Mouse (Mus musculus): Measurements from ENCODE around the gene Wdr31. TPM values are rescaled to one million over a fixed set of nuclear protein-coding genes. Genes with fewer than 3 reads are reported as not detected.

The Wdr31 gene
- total and polyA plus RNA-seq, 3 experiments = 3.0 to 5.0 (median 3.8) TPM

- in situ Hi-C loops (cut with MboI; ENCODE audit: low pct_ligation_motif_present, low pct_unique_long_range_greater_than_20kb, low sequenced_read_pairs) = loop anchor here (10.0 kb wide), 1 partner anchor 98 kb away; the partner anchor contains the start of genes Cdc26 and Prpf4
- Histone ChIP-seq H3K79me2 (replicated peaks; ENCODE audit: control insufficient read depth, extremely low read depth, insufficient read depth, poor library complexity, severe bottlenecking) (no peaks in the 10 kb centered on the region), H3K4me3 (replicated peaks in 1 of 3; ENCODE audit: low read depth in 2 of 3, low read length in 2 of 3, poor library complexity in 1 of 3) (no peak overlapping the region), H3K36me3 (replicated peaks in 1 of 2; ENCODE audit: control insufficient read depth in 1 of 2, insufficient read depth in 1 of 2, low read length in 1 of 2) (peaks cover 7 to 31% of the 10 kb centered on the region in 2 experiments), H3K27ac (ENCODE audit: insufficient read depth, low read depth) (no peak overlapping the region), H3K9me3 (replicated peaks; ENCODE audit: low read length) (no peaks in the 10 kb centered on the region), H3K9ac (ENCODE audit: insufficient read depth, low read depth) (no peak overlapping the region), H3K27me3 (replicated peaks) (no peaks in the 10 kb centered on the region), H3K4me1 (ENCODE audit: control insufficient read depth in 1 of 2, insufficient read depth in 2 of 2) (peaks cover 0 to 16% of the 10 kb centered on the region in 2 experiments; a peak in 2 of 4 replicates), H3K4me2 (ENCODE audit: insufficient read depth, low read depth, poor library complexity, severe bottlenecking) (no peak overlapping the region)
- no peak for DNase-seq (ENCODE audit: extremely low read depth)
- TF ChIP-seq USF2 (conservative IDR thresholded peaks at IDR 0.05; ENCODE audit: low read depth, low read length) = no peak
- TF ChIP-seq USF1 (IDR thresholded peaks at IDR 0.05; ENCODE audit: low read depth, low read length) = no peak
- TF ChIP-seq EP300 (IDR thresholded peaks at IDR 0.05; ENCODE audit: low read length) = no peak
- TF ChIP-seq ZKSCAN1 (IDR thresholded peaks at IDR 0.05; ENCODE audit: borderline replicate concordance, low read depth, low read length) = no peak
- no peak for TF ChIP-seq JUN (IDR thresholded peaks at IDR 0.05; ENCODE audit: insufficient read depth, low read depth, low read length)
- dilution Hi-C loops (cut with MboI; ENCODE audit: extremely low pct_ligation_motif_present, extremely low pct_unique_long_range_greater_than_20kb, low sequenced_read_pairs) = no loop called here
These were observed 32.3 kb upstream of the Wdr31 start for GRCm38 (mm10) chr4:62502969-62503368.

GRCm38 (mm10) chr4:62501964-62502732 is 31.5 kb upstream of the Wdr31 start:
- Histone ChIP-seq H3K27ac (ENCODE audit: insufficient read depth, low read depth) (no peak overlapping the region), H3K4me2 (ENCODE audit: insufficient read depth, low read depth, poor library complexity, severe bottlenecking) (peak overlapping the region; percentile 75), H3K9me3 (replicated peaks; ENCODE audit: low read length) (no peaks in the 10 kb centered on the region), H3K79me2 (replicated peaks; ENCODE audit: control insufficient read depth, extremely low read depth, insufficient read depth, poor library complexity, severe bottlenecking) (no peaks in the 10 kb centered on the region), H3K4me1 (ENCODE audit: control insufficient read depth in 1 of 2, insufficient read depth in 2 of 2) (peaks cover 0 to 16% of the 10 kb centered on the region in 2 experiments; a peak in 2 of 4 replicates), H3K4me3 (replicated peaks in 1 of 3; ENCODE audit: low read depth in 2 of 3, low read length in 2 of 3, poor library complexity in 1 of 3) (peak overlapping the region; percentile 66 to 85 (median 73)), H3K36me3 (replicated peaks in 1 of 2; ENCODE audit: control insufficient read depth in 1 of 2, insufficient read depth in 1 of 2, low read length in 1 of 2) (peaks cover 4 to 23% of the 10 kb centered on the region in 2 experiments), H3K9ac (ENCODE audit: insufficient read depth, low read depth) (peak overlapping the region; percentile 88), H3K27me3 (replicated peaks) (no peaks in the 10 kb centered on the region)
- DNase-seq (ENCODE audit: extremely low read depth) = peak; percentile 93
- in situ Hi-C loops (cut with MboI; ENCODE audit: low pct_ligation_motif_present, low pct_unique_long_range_greater_than_20kb, low sequenced_read_pairs) (loop anchor here (10.0 kb wide), 1 partner anchor 97 kb away; the partner anchor contains the start of genes Cdc26 and Prpf4), dilution Hi-C loops (cut with MboI; ENCODE audit: extremely low pct_ligation_motif_present, extremely low pct_unique_long_range_greater_than_20kb, low sequenced_read_pairs) (no loop called here)
- TF ChIP-seq TBP (conservative IDR thresholded peaks at IDR 0.05; ENCODE audit: low read depth, low read length) (peak; percentile 88), JUND (conservative IDR thresholded peaks at IDR 0.05; ENCODE audit: low read depth, low read length) (no peak), GABPA (IDR thresholded peaks at IDR 0.05; ENCODE audit: insufficient replicate concordance, low read depth, low read length) (no peak; the same call in 1 of the 2 replicates), IRF4 (IDR thresholded peaks at IDR 0.05; ENCODE audit: low read depth, low read length) (peak; percentile 79), ZKSCAN1 (IDR thresholded peaks at IDR 0.05; ENCODE audit: borderline replicate concordance, low read depth, low read length) (no peak), PAX5 (IDR thresholded peaks at IDR 0.05; ENCODE audit: low read length) (no peak), TCF12 (IDR thresholded peaks at IDR 0.05; ENCODE audit: low read depth, low read length) (peak; percentile 85), ZNF384 (IDR thresholded peaks at IDR 0.05; ENCODE audit: low read depth, low read length) (no peak), SMC3 (IDR thresholded peaks at IDR 0.05; ENCODE audit: low read depth, low read length) (no peak; the same call in 1 of the 2 replicates), RCOR1 (conservative IDR thresholded peaks at IDR 0.05; ENCODE audit: low read depth, low read length) (no peak), SIN3A (IDR thresholded peaks at IDR 0.05; ENCODE audit: low read length) (no peak), NRF1 (IDR thresholded peaks at IDR 0.05; ENCODE audit: low read depth, low read length) (no peak), JUN (IDR thresholded peaks at IDR 0.05; ENCODE audit: insufficient read depth, low read depth, low read length) (no peak), ZC3H11A (IDR thresholded peaks at IDR 0.05; ENCODE audit: low read depth, low read length) (no peak), POLR2AphosphoS2 (IDR thresholded peaks at IDR 0.05; ENCODE audit: low read depth, low read length) (peak; percentile 57; the same call in 1 of the 2 replicates), MAX (IDR thresholded peaks at IDR 0.05; ENCODE audit: low read length) (peak; percentile 57; the same call in 1 of the 2 replicates), POLR2A (IDR thresholded peaks at IDR 0.05; ENCODE audit: low read depth, low read length) (peak; percentile 94), MYC (IDR thresholded peaks at IDR 0.05; ENCODE audit: low read depth, low read length) (peak; percentile 72; the same call in 1 of the 2 replicates), USF1 (IDR thresholded peaks at IDR 0.05; ENCODE audit: low read depth, low read length) (no peak), E2F4 (IDR thresholded peaks at IDR 0.05; ENCODE audit: insufficient replicate concordance, low read depth, low read length) (no peak), MXI1 (IDR thresholded peaks at IDR 0.05; ENCODE audit: low read depth, low read length) (peak; percentile 68; the same call in 1 of the 2 replicates), ETS1 (conservative IDR thresholded peaks at IDR 0.05; ENCODE audit: low read depth, low read length) (no peak), EP300 (IDR thresholded peaks at IDR 0.05; ENCODE audit: low read length) (no peak), NELFE (IDR thresholded peaks at IDR 0.05; ENCODE audit: low read depth, low read length) (peak; percentile 95), MAFK (IDR thresholded peaks at IDR 0.05; ENCODE audit: insufficient replicate concordance, low read length) (no peak), ZMIZ1 (IDR thresholded peaks at IDR 0.05; ENCODE audit: low read depth, low read length) (peak; percentile 68), ELF1 (IDR thresholded peaks at IDR 0.05; ENCODE audit: low read depth, low read length) (peak; percentile 80), MAZ (IDR thresholded peaks at IDR 0.05; ENCODE audit: low read depth, low read length) (no peak), MEF2A (IDR thresholded peaks at IDR 0.05; ENCODE audit: borderline replicate concordance, low read depth, low read length) (peak; percentile 25; the same call in 1 of the 2 replicates)
